Mouse (Mus musculus) G1E (cell line): ENCODE measurements at regions not wholly inside any gene's neighbourhood (a gene's known extent, or its start where the extent isn't known, plus 50 kb on each side); places are given as distances from the start of the nearest gene placed in this dataset.

Experiments
- ATAC-seq: 2 replicates; pipeline ENCODE4 v1.8.0; 2016; ENCODE audit warnings: mild to moderate bottlenecking; ENCODE audit not compliant: insufficient number of reproducible peaks, poor library complexity, low FRiP score, severe bottlenecking; ENCODE audit errors: extremely low read depth
- DNase-seq: peaks from one replicate; pipeline ENCODE4 v3.0.0; 2012; ENCODE audit warnings: low spot score
- H3K27me3 ChIP-seq: 2 replicates; pipeline ENCODE4 v1.6.1; 2012; ENCODE audit warnings: mild to moderate bottlenecking, low read length, inconsistent platforms; ENCODE audit not compliant: insufficient read depth
- H3K36me3 ChIP-seq: replicated peaks from 2 replicates; pipeline ENCODE3; 2012; ENCODE audit warnings: mild to moderate bottlenecking, inconsistent platforms
- H3K4me1 ChIP-seq: 2 replicates; pipeline ENCODE4 v1.6.1; 2012; ENCODE audit warnings: low read depth, low read length, inconsistent platforms, mixed read lengths; ENCODE audit not compliant: insufficient read depth
- H3K4me3 ChIP-seq: 2 replicates; pipeline ENCODE4 v1.5.1; 2012; ENCODE audit warnings: low read depth, mild to moderate bottlenecking, inconsistent platforms, low read length, moderate library complexity, mixed read lengths
- H3K9me3 ChIP-seq: replicated peaks from 2 replicates; pipeline ENCODE4 v1.6.1; 2012; ENCODE audit warnings: inconsistent platforms
- CTCF ChIP-seq: IDR thresholded peaks from 2 replicates; pipeline ENCODE4 v1.5.1; 2012; ENCODE audit warnings: low read depth, low read length, inconsistent platforms, mixed read lengths
- GATA1 ChIP-seq: IDR thresholded peaks from 2 replicates; pipeline ENCODE4 v1.6.1; 2012; ENCODE audit warnings: borderline replicate concordance, low read length, inconsistent platforms, mixed read lengths
- GATA2 ChIP-seq: IDR thresholded peaks from 2 replicates; pipeline ENCODE4 v1.6.1; 2012; ENCODE audit warnings: low read depth, low read length, inconsistent platforms, borderline replicate concordance
- POLR2AphosphoS5 ChIP-seq: IDR thresholded peaks from 2 replicates; pipeline ENCODE4 v1.6.1; 2012; ENCODE audit warnings: low read depth, low read length, inconsistent platforms; ENCODE audit not compliant: insufficient replicate concordance
- TAL1 ChIP-seq: conservative IDR thresholded peaks from 2 replicates; pipeline ENCODE4 v1.6.1; 2012; ENCODE audit warnings: low read depth, low read length, inconsistent platforms, mixed read lengths

DNA sequence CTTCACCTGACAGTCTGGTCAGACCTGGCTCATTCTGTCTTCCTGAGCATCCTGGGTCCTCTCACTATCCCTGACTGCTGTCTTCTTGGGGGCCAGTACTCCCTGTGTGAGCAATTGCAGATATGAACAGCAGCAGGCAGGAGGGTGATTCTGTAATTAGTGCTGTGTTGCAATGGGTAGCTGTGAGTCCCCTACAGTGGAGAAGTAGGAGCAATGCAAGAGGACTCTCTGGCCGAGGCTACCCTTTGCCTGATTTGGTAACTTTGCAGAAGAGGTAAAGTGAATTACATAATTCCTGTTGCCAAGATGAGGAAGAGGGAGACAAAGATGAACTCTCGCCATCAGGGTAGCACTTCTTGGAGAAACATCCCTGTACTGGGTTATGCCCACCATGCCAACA, 50.1 kb upstream of the Cxcr4 start:
- no peaks in the 10 kb centered on the region for H3K27me3 ChIP-seq
- no peak for TF ChIP-seq TAL1
- TF ChIP-seq POLR2AphosphoS5 = no peak
- no peak for TF ChIP-seq CTCF
- no peak for TF ChIP-seq GATA1
- TF ChIP-seq GATA2 = no peak
- no peaks in the 10 kb centered on the region for H3K36me3 ChIP-seq
- H3K4me3 ChIP-seq = no peak overlapping the region
- peaks cover 10% of the 10 kb centered on the region for H3K9me3 ChIP-seq
- H3K4me1 ChIP-seq = no peaks in the 10 kb centered on the region
- ATAC-seq = no peak
- DNase-seq = no peak
